Mouse (Mus musculus): Measurements from ENCODE around the gene Wnt7a. TPM values are rescaled to one million over a fixed set of nuclear protein-coding genes. Genes with fewer than 3 reads are reported as not detected.

The Wnt7a gene
- polyA plus RNA-seq, 1 experiment from 2014 or later: not detected

- no peak overlapping the region for H3K9ac ChIP-seq (replicated peaks; ENCODE audit: low read depth, low read length)
- ATAC-seq (ENCODE audit: insufficient number of reproducible peaks, insufficient read depth, low FRiP score, low read depth): no peak
- WGBS: 74% methylated on average over 5 of the region's 5 CpGs
Observed at GRCm38 (mm10) chr6:91345091-91345490, 66.1 kb downstream of the Wnt7a start.

GRCm38 (mm10) chr6:91339612-91340246, 71.4 kb downstream of the Wnt7a start:
- H3K4me2 ChIP-seq (replicated peaks; ENCODE audit: low read depth, low read length): no peak overlapping the region
- H3K27ac ChIP-seq (ENCODE audit: low read length): no peak overlapping the region

More at GRCm38 (mm10) chr6:91345091-91345490, 66.1 kb downstream of the Wnt7a start:
- H3K36me3 ChIP-seq (ENCODE audit: control insufficient read depth, insufficient read depth, low read length): no peaks in the 10 kb centered on the region
- no peak overlapping the region for H3K27ac ChIP-seq (ENCODE audit: low read length)
- H3K4me2 ChIP-seq (replicated peaks; ENCODE audit: low read depth, low read length): no peak overlapping the region
- no peak overlapping the region for H3K4me3 ChIP-seq (ENCODE audit: low read depth, low read length)
- no peaks in the 10 kb centered on the region for H3K4me1 ChIP-seq (ENCODE audit: control insufficient read depth, insufficient read depth, low read length)
- no peaks in the 10 kb centered on the region for H3K27me3 ChIP-seq (ENCODE audit: control insufficient read depth, insufficient read depth, low read length)
- H3K9me3 ChIP-seq (ENCODE audit: control insufficient read depth, low read depth, low read length): no peaks in the 10 kb centered on the region

GRCm38 (mm10) chr6:91335470-91335869, 75.7 kb downstream of the Wnt7a start:
- Histone ChIP-seq H3K4me2 (replicated peaks; ENCODE audit: low read depth, low read length) (no peak overlapping the region), H3K27me3 (ENCODE audit: control insufficient read depth, insufficient read depth, low read length) (no peaks in the 10 kb centered on the region), H3K9ac (replicated peaks; ENCODE audit: low read depth, low read length) (no peak overlapping the region), H3K36me3 (ENCODE audit: control insufficient read depth, insufficient read depth, low read length) (no peaks in the 10 kb centered on the region), H3K4me3 (ENCODE audit: low read depth, low read length) (no peak overlapping the region), H3K4me1 (ENCODE audit: control insufficient read depth, insufficient read depth, low read length) (no peaks in the 10 kb centered on the region), H3K27ac (ENCODE audit: low read length) (no peak overlapping the region), H3K9me3 (ENCODE audit: control insufficient read depth, low read depth, low read length) (no peaks in the 10 kb centered on the region)
- WGBS: 85% methylated on average over 1 of the region's 1 CpGs
- ATAC-seq (ENCODE audit: insufficient number of reproducible peaks, insufficient read depth, low FRiP score, low read depth): no peak

More at GRCm38 (mm10) chr6:91339612-91340246, 71.4 kb downstream of the Wnt7a start:
- WGBS: 75% methylated on average over 8 of the region's 8 CpGs
- H3K27me3 ChIP-seq (ENCODE audit: control insufficient read depth, insufficient read depth, low read length): no peaks in the 10 kb centered on the region
- H3K4me3 ChIP-seq (ENCODE audit: low read depth, low read length): no peak overlapping the region
- H3K9me3 ChIP-seq (ENCODE audit: control insufficient read depth, low read depth, low read length): no peaks in the 10 kb centered on the region
- ATAC-seq (ENCODE audit: insufficient number of reproducible peaks, insufficient read depth, low FRiP score, low read depth): no peak; the same call in 1 of the 2 replicates
- H3K36me3 ChIP-seq (ENCODE audit: control insufficient read depth, insufficient read depth, low read length): no peaks in the 10 kb centered on the region
- H3K4me1 ChIP-seq (ENCODE audit: control insufficient read depth, insufficient read depth, low read length): no peaks in the 10 kb centered on the region
- H3K9ac ChIP-seq (replicated peaks; ENCODE audit: low read depth, low read length): no peak overlapping the region

- ATAC-seq (ENCODE audit: insufficient number of reproducible peaks, insufficient read depth, low FRiP score, low read depth): no peak
- Histone ChIP-seq H3K4me2 (replicated peaks; ENCODE audit: low read depth, low read length) (no peak overlapping the region), H3K9ac (replicated peaks; ENCODE audit: low read depth, low read length) (no peak overlapping the region), H3K4me1 (ENCODE audit: control insufficient read depth, insufficient read depth, low read length) (no peaks in the 10 kb centered on the region), H3K27ac (ENCODE audit: low read length) (no peak overlapping the region), H3K4me3 (ENCODE audit: low read depth, low read length) (no peak overlapping the region), H3K27me3 (ENCODE audit: control insufficient read depth, insufficient read depth, low read length) (no peaks in the 10 kb centered on the region), H3K9me3 (ENCODE audit: control insufficient read depth, low read depth, low read length) (no peaks in the 10 kb centered on the region), H3K36me3 (ENCODE audit: control insufficient read depth, insufficient read depth, low read length) (no peaks in the 10 kb centered on the region)
- WGBS: 95% methylated on average over 8 of the region's 8 CpGs
Observed at GRCm38 (mm10) chr6:91331886-91332285, 79.3 kb downstream of the Wnt7a start.

GRCm38 (mm10) chr6:91325556-91325955, 85.6 kb downstream of the Wnt7a start:
- Histone ChIP-seq H3K27ac (ENCODE audit: low read length) (no peak overlapping the region), H3K36me3 (ENCODE audit: control insufficient read depth, insufficient read depth, low read length) (no peaks in the 10 kb centered on the region), H3K9ac (replicated peaks; ENCODE audit: low read depth, low read length) (no peak overlapping the region), H3K4me1 (ENCODE audit: control insufficient read depth, insufficient read depth, low read length) (no peaks in the 10 kb centered on the region), H3K27me3 (ENCODE audit: control insufficient read depth, insufficient read depth, low read length) (no peaks in the 10 kb centered on the region), H3K4me2 (replicated peaks; ENCODE audit: low read depth, low read length) (no peak overlapping the region), H3K9me3 (ENCODE audit: control insufficient read depth, low read depth, low read length) (no peaks in the 10 kb centered on the region), H3K4me3 (ENCODE audit: low read depth, low read length) (no peak overlapping the region)
- 83% methylated on average over 4 of the region's 4 CpGs for WGBS
- ATAC-seq (ENCODE audit: insufficient number of reproducible peaks, insufficient read depth, low FRiP score, low read depth): no peak

GRCm38 (mm10) chr6:91324752-91325151, 86.4 kb downstream of the Wnt7a start:
- ATAC-seq (ENCODE audit: insufficient number of reproducible peaks, insufficient read depth, low FRiP score, low read depth): no peak
- H3K36me3 ChIP-seq (ENCODE audit: control insufficient read depth, insufficient read depth, low read length): no peaks in the 10 kb centered on the region
- H3K9me3 ChIP-seq (ENCODE audit: control insufficient read depth, low read depth, low read length): no peaks in the 10 kb centered on the region
- no peaks in the 10 kb centered on the region for H3K4me1 ChIP-seq (ENCODE audit: control insufficient read depth, insufficient read depth, low read length)
- no peak overlapping the region for H3K27ac ChIP-seq (ENCODE audit: low read length)
- 53% methylated on average over 11 of the region's 11 CpGs for WGBS
- H3K9ac ChIP-seq (replicated peaks; ENCODE audit: low read depth, low read length): no peak overlapping the region
- H3K4me2 ChIP-seq (replicated peaks; ENCODE audit: low read depth, low read length): no peak overlapping the region
- H3K27me3 ChIP-seq (ENCODE audit: control insufficient read depth, insufficient read depth, low read length): no peaks in the 10 kb centered on the region
- no peak overlapping the region for H3K4me3 ChIP-seq (ENCODE audit: low read depth, low read length)

- 87% methylated on average over 9 of the region's 9 CpGs for WGBS
- H3K36me3 ChIP-seq (ENCODE audit: control insufficient read depth, insufficient read depth, low read length): no peaks in the 10 kb centered on the region
Observed at GRCm38 (mm10) chr6:91322001-91322772, 89.0 kb downstream of the Wnt7a start.

More at GRCm38 (mm10) chr6:91322001-91322772, 89.0 kb downstream of the Wnt7a start:
- Histone ChIP-seq H3K9ac (replicated peaks; ENCODE audit: low read depth, low read length) (no peak overlapping the region), H3K4me2 (replicated peaks; ENCODE audit: low read depth, low read length) (no peak overlapping the region), H3K4me1 (ENCODE audit: control insufficient read depth, insufficient read depth, low read length) (no peaks in the 10 kb centered on the region), H3K9me3 (ENCODE audit: control insufficient read depth, low read depth, low read length) (no peaks in the 10 kb centered on the region), H3K27me3 (ENCODE audit: control insufficient read depth, insufficient read depth, low read length) (no peaks in the 10 kb centered on the region), H3K4me3 (ENCODE audit: low read depth, low read length) (no peak overlapping the region), H3K27ac (ENCODE audit: low read length) (no peak overlapping the region)
- ATAC-seq (ENCODE audit: insufficient number of reproducible peaks, insufficient read depth, low FRiP score, low read depth): no peak
